Mouse (Mus musculus) olfactory bulb, adult 2 months (tissue): ENCODE results near the gene St6galnac3.

ENCODE experiments used
- CTCF ChIP-seq: fragments of 200-500 bp; IDR thresholded peaks from 2 replicates; pipeline ENCODE4 v1.5.1; 2012; ENCODE audit warnings: low read depth, mild to moderate bottlenecking, low read length, moderate library complexity; ENCODE audit not compliant: insufficient read depth
- POLR2A ChIP-seq: fragments of 200-500 bp; IDR thresholded peaks from 2 replicates; pipeline ENCODE4 v1.6.1; 2012; ENCODE audit warnings: mild to moderate bottlenecking, low read depth, low read length, moderate library complexity; ENCODE audit not compliant: insufficient read depth

DNA sequence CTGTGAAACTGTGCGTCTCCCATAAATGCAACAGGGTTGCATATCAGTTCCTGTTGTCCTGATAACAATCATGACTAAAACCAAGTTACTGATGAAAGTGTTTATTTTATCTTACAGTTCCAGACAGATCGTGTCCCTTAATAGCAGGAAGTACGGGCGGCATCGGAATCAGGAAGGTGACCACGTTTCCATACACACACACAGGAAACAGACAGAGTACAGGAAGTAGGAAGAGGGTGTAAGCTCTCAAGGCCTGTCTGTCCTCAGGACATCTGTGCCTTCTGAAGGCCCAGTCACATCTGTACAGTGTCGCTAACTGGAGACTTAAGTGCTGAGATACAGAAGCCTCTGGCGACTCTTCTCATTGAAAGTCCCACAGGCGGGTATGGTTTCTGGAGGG is 330.8 kb downstream of the St6galnac3 start:
- TF ChIP-seq POLR2A, result no peak
- TF ChIP-seq CTCF, result no peak
